Mouse (Mus musculus): ENCODE data around the gene Fosl1.
"Not testable (repeated sequence)": the region's sequence is repeated elsewhere in the genome, so short reads cannot be mapped to it uniquely, and the experiment has no call there.

DNA sequence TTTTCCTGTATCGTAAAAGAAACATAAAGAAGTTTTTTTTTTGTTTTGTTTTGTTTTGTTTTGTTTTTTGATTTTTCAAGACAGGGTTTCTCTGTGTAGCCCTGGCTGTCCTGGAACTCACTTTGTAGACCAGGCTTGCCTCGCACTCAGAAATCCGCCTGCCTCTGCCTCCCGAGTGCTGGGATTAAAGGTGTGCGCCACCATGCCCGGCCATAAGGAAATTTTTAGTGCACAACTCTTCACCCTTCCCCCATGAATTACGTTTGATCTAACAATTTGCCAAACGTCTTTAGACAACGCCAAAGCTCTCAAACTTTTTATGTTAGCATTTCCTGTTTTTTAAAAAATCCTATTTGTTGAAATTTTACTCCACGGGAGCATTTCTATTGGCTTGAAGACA, 42.4 kb downstream of the Fosl1 start:
- TF ChIP-seq CTCF (IDR thresholded peaks at IDR 0.05; ENCODE audit: low read depth, low read length); POLR2A (IDR thresholded peaks at IDR 0.05; ENCODE audit: borderline replicate concordance, low read depth, low read length): not testable (repeated sequence)
